Mouse (Mus musculus) hindbrain, embryonic 12.5 days (tissue): Measurements from ENCODE around the gene Larp1. TPM values are rescaled to one million over a fixed set of nuclear protein-coding genes. Genes with fewer than 3 reads are reported as not detected.
A peak's percentile ranks its signal among the peaks of the same experiment; 100 is the strongest.

ENCODE experiments used
- ATAC-seq: fragments of 200-750 bp; cut with Nextera tagmentation; 2 replicates; pipeline ENCODE4 v1.8.0; 2017; ENCODE audit warnings: moderate TSS enrichment; ENCODE audit not compliant: low FRiP score
- H3K27ac ChIP-seq: fragments of 300-500 bp; sonication (generic); 2 replicates; pipeline ENCODE4 v1.5.1; 2016; ENCODE audit warnings: mild to moderate bottlenecking
- H3K27me3 ChIP-seq: fragments of 300-500 bp; sonication (generic); 2 replicates; pipeline ENCODE4 v1.6.1; 2016; ENCODE audit warnings: mild to moderate bottlenecking
- H3K36me3 ChIP-seq: fragments of 300-500 bp; sonication (generic); 2 replicates; pipeline ENCODE4 v1.6.1; 2016; ENCODE audit warnings: mild to moderate bottlenecking
- H3K4me1 ChIP-seq: fragments of 300-500 bp; sonication (generic); 2 replicates; pipeline ENCODE4 v1.6.1; 2016
- H3K4me2 ChIP-seq: fragments of 300-500 bp; sonication (generic); replicated peaks from 2 replicates; pipeline ENCODE4 v1.6.1; 2016; ENCODE audit warnings: mild to moderate bottlenecking
- H3K4me3 ChIP-seq: fragments of 300-500 bp; sonication (generic); 2 replicates; pipeline ENCODE4 v1.5.1; 2016; ENCODE audit warnings: mild to moderate bottlenecking
- H3K9ac ChIP-seq: fragments of 300-500 bp; sonication (generic); 2 replicates; pipeline ENCODE4 v1.6.1; 2016; ENCODE audit warnings: mild to moderate bottlenecking, moderate library complexity
- H3K9me3 ChIP-seq: fragments of 300-500 bp; sonication (generic); replicated peaks from 2 replicates; pipeline ENCODE4 v1.6.1; 2016; ENCODE audit warnings: mild to moderate bottlenecking
- WGBS: fragments of 180-500 bp; shearing (Covaris S2); methylation state at CpG from one replicate; pipeline ENCODE4 v1.1.7; 2016; 5-methylcytosine and 5-hydroxymethylcytosine counted together
- polyA plus RNA-seq: library from polyadenylated mRNA; unstranded; fragments of >200 nt; fragmentation: Nextera tagmentation; extraction: Ambion mirVana; gene quantifications from 2 replicates; pipeline ENCODE4 v1.2.1, GENCODE M21; 2016

Gene Larp1
- polyA plus RNA-seq, 1 experiment from 2014 or later = 19.0 TPM

DNA sequence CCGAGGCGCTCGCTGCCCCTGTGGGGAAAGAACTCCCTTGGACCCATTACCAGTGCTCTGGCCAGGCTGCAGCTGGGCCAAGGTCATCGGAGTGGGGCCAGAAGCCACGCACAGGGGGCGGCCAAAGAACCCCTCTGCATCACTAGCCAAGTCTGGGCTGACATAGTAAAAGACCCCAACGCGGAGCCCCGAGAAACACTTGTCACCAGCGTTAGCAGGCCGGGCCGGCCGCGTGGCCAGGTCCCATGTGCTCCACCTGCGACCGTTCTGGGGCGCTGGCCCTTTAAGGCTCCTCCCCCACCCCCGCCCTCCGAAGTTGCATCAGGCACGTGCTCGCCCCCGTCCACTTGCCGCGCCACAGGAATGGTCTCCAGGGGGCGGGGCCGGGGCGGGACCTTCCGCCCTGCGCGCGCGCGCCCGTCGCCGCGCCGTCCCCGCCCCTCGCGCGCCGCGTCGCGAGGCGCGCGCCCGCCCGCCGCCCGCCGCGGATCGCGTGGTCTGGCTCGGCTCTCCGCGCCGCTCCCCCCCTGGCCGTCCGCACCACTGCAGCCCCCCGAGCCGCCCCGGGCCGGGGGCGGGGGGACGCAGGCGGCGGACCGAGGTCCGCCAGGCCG is 320 bp upstream of the Larp1 start:
- peak overlapping the region; percentile 98 for H3K4me3 ChIP-seq
- no peaks in the 10 kb centered on the region for H3K27me3 ChIP-seq
- 1% methylated on average over 53 of the region's 74 CpGs for WGBS
- peak overlapping the region; percentile 98 for H3K9ac ChIP-seq
- peak overlapping the region; percentile 92 for H3K27ac ChIP-seq
- peak; percentile 91 for ATAC-seq
- H3K36me3 ChIP-seq = no peaks in the 10 kb centered on the region
- H3K4me2 ChIP-seq = peak overlapping the region; percentile 86
- no peaks in the 10 kb centered on the region for H3K9me3 ChIP-seq
- H3K4me1 ChIP-seq = peaks cover 25% of the 10 kb centered on the region

DNA sequence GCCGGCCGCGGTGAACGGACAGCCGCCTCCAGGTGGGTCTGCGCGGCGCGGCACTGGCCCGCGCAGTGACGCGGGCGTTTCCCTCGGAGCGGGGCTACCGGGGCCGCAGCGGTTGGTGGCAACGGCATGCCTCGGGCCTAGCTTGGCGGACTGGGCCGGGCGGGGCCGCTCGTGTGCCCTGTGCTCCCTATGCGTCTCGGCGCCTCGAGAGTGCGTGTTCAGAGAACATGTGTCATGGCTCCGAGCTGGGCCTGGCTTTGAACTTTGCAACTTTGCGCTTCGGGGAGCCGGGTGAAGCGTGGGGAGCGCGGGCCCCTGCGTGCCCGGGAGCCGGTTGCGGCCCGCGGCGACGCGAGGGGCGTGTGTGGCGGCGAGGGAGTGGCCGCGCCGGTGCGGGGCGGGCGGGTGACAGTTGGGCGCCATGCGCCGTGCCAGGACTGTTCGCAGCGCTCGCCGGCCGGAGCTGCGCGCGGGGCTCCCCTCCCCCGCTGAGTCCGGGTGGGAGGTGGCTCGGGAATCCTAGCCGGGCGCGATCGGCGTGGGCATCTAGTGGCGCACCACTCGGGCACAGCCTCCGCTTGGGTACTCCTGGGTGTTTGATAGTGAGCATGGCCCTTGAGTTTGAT is 765 bp downstream of the Larp1 start:
- Histone ChIP-seq H3K27ac (peak overlapping the region; percentile 92), H3K9ac (peak overlapping the region; percentile 98), H3K4me2 (peak overlapping the region; percentile 86), H3K9me3 (no peaks in the 10 kb centered on the region), H3K36me3 (no peaks in the 10 kb centered on the region), H3K27me3 (no peaks in the 10 kb centered on the region), H3K4me1 (peaks cover 28% of the 10 kb centered on the region), H3K4me3 (peak overlapping the region; percentile 98)
- WGBS = under 1% methylated on average over 60 of the region's 78 CpGs
- ATAC-seq = peak; percentile 60

DNA sequence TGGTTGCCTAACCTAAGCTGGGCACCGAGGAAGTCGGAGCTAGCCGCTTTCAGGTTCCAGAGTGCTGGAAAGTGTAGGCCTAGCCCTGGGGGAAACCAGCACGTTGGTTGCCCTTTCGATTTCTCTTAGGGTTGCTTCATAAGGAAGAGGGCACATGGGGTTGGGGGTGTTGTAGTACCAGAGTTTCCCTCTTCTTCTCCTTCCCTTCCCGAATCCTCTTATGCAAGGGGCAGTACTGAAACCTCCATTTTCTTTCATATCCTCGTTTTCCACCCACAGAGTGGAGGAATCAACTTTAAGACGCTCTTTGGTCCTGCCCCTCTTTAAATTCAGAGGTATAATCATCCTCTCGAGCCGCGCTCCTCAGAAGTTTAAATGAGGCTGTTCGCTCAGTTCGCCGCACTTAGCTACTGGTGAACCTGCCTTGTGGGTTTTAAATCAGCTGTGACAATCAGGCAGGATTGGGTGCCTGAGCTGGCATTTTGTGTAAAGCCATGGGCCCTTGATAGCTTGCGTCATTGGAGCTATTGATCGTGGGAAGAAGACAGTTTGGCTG is 1.4 kb downstream of the Larp1 start:
- Histone ChIP-seq H3K9me3 (no peaks in the 10 kb centered on the region), H3K4me3 (peak overlapping the region; percentile 98), H3K9ac (peak overlapping the region; percentile 98), H3K4me2 (peak overlapping the region; percentile 86), H3K4me1 (peaks cover 28% of the 10 kb centered on the region), H3K27me3 (no peaks in the 10 kb centered on the region), H3K27ac (peak overlapping the region; percentile 23; the same call in 1 of the 2 replicates), H3K36me3 (no peaks in the 10 kb centered on the region)
- ATAC-seq = no peak
- 2% methylated on average over 16 of the region's 16 CpGs for WGBS

DNA sequence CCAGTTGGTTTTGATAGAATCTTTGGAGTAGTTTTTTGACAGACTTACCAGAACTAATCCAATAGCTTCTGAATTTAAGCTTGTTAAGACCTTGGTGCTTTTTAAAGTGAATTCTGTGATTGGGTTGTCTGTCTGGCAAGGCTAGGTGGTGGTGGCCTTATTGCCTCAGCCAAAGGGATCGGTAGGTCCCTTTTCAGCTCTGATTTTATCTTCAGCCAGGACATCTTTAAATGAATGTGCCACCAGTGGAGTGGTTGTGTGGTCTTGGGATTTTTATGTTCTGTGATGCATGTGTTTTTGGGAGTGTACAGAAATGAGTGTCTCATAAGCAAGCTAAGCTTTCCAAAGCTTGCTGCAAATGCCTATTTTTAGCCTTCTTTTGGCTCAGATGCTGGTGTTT is 2.1 kb downstream of the Larp1 start:
- no peak overlapping the region for H3K9ac ChIP-seq
- 72% methylated on average over 1 of the region's 1 CpGs for WGBS
- peaks cover 29% of the 10 kb centered on the region for H3K4me1 ChIP-seq
- peak overlapping the region; percentile 86 for H3K4me2 ChIP-seq
- no peaks in the 10 kb centered on the region for H3K9me3 ChIP-seq
- H3K4me3 ChIP-seq = 0 out of 2 replicates have a peak overlapping the region, but pooled peaks have one; percentile 13
- H3K36me3 ChIP-seq = no peaks in the 10 kb centered on the region
- ATAC-seq = no peak
- H3K27ac ChIP-seq = no peak overlapping the region
- no peaks in the 10 kb centered on the region for H3K27me3 ChIP-seq

DNA sequence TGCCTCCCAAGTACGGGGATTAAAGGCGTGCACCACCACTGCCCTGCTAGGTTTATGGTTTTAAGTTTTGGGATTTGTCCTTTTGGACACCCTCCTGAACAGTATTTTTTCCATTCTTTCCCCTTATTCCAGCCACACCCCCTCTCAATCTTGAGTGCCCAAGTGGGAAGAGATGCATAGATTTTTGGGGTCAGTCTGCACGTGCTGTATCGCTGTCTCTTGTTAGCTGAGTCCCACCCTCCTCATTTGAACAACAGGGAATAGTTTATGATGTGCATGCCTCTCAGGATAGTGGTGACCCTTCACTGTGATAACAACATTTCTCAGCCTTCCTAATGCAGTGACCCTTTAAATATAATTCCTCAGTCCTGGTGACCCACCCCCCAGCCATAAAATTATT is 2.9 kb downstream of the Larp1 start:
- no peak overlapping the region for H3K9ac ChIP-seq
- peaks cover 38% of the 10 kb centered on the region for H3K4me1 ChIP-seq
- no peaks in the 10 kb centered on the region for H3K36me3 ChIP-seq
- no peak overlapping the region for H3K4me3 ChIP-seq
- no peak overlapping the region for H3K4me2 ChIP-seq
- H3K27me3 ChIP-seq = no peaks in the 10 kb centered on the region
- WGBS = 80% methylated on average over 4 of the region's 4 CpGs
- ATAC-seq = no peak
- no peak overlapping the region for H3K27ac ChIP-seq
- no peaks in the 10 kb centered on the region for H3K9me3 ChIP-seq

DNA sequence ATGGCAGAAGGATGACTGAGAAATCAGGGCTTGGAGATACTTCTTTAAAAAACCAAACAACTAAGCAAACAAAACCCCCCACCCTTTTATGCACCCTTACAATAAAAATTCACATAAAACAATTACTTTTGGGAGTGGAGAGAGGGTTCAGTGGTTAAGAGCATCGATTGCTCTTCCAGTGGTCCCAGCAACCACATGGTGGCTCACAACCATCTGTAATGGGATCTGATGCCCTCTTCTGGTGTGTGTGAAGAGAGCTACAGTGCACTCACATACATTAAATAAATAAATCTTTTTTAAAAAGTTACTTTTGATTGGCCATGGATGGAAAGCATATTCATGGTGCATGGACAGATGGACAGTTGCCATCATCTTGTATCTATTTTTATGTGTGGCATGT is 3.8 kb downstream of the Larp1 start:
- peaks cover 46% of the 10 kb centered on the region for H3K4me1 ChIP-seq
- no peak overlapping the region for H3K27ac ChIP-seq
- no peak overlapping the region for H3K4me3 ChIP-seq
- H3K36me3 ChIP-seq = no peaks in the 10 kb centered on the region
- H3K27me3 ChIP-seq = no peaks in the 10 kb centered on the region
- ATAC-seq = no peak
- no peaks in the 10 kb centered on the region for H3K9me3 ChIP-seq
- no peak overlapping the region for H3K9ac ChIP-seq
- H3K4me2 ChIP-seq = no peak overlapping the region
- WGBS = 91% methylated on average over 1 of the region's 1 CpGs

DNA sequence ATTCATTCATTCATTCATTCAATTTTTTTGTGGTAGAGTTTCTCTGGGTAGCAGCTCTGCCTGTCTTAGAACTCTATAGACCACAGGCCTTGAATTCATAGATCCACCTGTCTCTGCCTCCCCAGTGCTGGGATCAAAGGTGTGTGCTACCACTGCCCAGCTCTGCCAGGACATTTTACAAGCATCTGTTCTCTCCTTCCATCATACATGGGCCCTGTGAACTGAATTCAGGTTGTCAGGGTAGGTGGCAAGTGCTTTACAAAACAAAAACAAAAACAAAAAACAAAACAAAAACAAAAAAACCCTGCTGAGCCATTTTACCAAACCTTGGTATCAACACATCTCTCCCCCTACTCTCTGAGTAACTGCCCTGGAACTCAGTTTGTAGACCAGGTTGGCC is 4.2 kb downstream of the Larp1 start:
- H3K4me3 ChIP-seq = no peak overlapping the region
- H3K27me3 ChIP-seq = no peaks in the 10 kb centered on the region
- no peak overlapping the region for H3K4me2 ChIP-seq
- no peak overlapping the region for H3K27ac ChIP-seq
- no peaks in the 10 kb centered on the region for H3K9me3 ChIP-seq
- no peaks in the 10 kb centered on the region for H3K36me3 ChIP-seq
- ATAC-seq = no peak
- peaks cover 43% of the 10 kb centered on the region for H3K4me1 ChIP-seq
- H3K9ac ChIP-seq = no peak overlapping the region

DNA sequence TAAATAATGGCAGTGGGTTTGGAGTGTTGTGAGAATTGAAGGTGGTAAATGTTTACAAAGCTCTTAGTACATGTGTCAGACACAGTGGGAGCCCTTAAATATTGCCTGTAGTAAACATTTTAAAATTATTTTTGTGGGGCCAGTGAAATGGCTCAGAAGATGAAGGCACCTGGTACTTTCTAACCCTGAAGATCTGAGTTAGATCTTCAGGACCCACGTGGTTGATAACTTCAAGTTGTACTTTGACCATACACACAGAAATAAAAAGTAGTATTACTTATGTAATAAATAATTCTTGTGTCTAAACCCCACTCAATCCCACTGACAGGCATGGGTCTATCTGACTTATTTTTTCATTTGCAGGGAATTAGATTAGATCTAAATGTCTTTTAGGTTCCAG is 5.7 kb downstream of the Larp1 start:
- Histone ChIP-seq H3K4me1 (peaks cover 43% of the 10 kb centered on the region), H3K4me2 (no peak overlapping the region), H3K9me3 (no peaks in the 10 kb centered on the region), H3K4me3 (no peak overlapping the region), H3K36me3 (no peaks in the 10 kb centered on the region), H3K9ac (no peak overlapping the region), H3K27me3 (no peaks in the 10 kb centered on the region), H3K27ac (no peak overlapping the region)
- 83% methylated on average over 1 of the region's 1 CpGs for WGBS
- no peak for ATAC-seq

DNA sequence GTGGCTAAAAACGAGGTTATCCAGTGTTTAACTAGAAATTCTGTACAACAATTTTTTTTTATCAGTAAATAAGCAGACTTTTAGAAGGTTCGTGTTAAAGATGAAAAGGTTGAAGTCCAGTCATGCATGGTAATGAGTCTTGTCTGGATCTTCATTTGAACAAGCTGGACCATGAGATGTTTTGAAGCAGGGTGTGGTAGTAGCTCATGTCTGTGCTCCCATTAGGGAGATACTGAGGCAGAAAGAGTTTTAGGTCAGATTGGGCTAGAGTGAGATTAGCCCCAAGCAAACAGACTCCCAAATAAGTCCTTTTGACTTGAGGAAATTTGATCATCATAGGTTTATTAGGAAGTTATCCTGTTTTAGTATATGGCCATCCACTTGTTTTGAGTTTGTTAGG is 6.5 kb downstream of the Larp1 start:
- ATAC-seq = no peak
- H3K4me2 ChIP-seq = no peak overlapping the region
- 80% methylated on average over 2 of the region's 2 CpGs for WGBS
- no peak overlapping the region for H3K4me3 ChIP-seq
- no peaks in the 10 kb centered on the region for H3K36me3 ChIP-seq
- no peaks in the 10 kb centered on the region for H3K9me3 ChIP-seq
- H3K27ac ChIP-seq = no peak overlapping the region
- H3K9ac ChIP-seq = no peak overlapping the region
- H3K4me1 ChIP-seq = peaks cover 40% of the 10 kb centered on the region
- no peaks in the 10 kb centered on the region for H3K27me3 ChIP-seq

DNA sequence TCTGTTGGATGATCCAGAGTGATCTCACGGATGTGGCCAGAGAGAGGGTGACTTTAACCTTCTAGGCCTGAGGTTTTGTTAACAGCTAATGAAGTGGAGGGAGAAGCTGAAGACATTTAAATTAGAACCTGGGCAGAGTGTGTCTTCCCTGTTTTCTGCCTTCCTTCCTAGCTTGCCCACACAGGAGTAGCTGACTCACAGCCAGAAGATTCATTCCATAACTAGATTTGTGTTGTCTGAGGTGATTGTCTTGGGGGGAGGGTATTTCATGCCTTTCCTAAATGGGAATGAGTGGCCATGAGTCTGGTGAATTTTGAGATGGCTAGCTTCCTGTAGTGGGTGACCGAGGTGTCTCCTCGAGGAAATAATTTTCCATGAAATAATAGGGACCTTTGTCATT is 7.5 kb downstream of the Larp1 start:
- no peak for ATAC-seq
- 63% methylated on average over 3 of the region's 3 CpGs for WGBS
- H3K27ac ChIP-seq = no peak overlapping the region

DNA sequence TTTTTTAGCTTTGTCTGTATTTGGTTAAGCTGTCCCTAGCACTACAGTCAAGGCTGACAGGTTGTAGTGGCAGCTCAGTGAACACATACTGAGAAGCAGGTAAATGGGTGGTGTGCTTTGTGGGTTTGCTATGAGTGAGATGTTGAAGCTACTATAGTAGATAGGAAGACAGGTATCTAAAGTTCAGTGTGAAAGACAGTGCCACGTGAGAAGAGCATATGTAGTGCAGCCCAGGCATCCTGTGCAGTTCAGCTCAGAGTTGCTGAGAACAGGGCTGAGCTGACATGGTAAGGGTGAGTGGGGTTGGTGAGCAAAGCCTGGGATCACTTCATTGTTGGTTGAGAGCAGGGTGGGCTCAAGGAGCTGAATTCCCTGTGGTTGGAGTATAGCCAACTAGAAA is 8.6 kb downstream of the Larp1 start:
- Histone ChIP-seq H3K27ac (no peak overlapping the region), H3K36me3 (no peaks in the 10 kb centered on the region), H3K27me3 (no peaks in the 10 kb centered on the region), H3K4me3 (no peak overlapping the region), H3K4me2 (no peak overlapping the region), H3K9me3 (no peaks in the 10 kb centered on the region), H3K4me1 (peaks cover 34% of the 10 kb centered on the region), H3K9ac (no peak overlapping the region)
- WGBS = 76% methylated on average over 1 of the region's 1 CpGs
- ATAC-seq = no peak

More for the DNA sequence above, 7.5 kb downstream of the Larp1 start:
- no peak overlapping the region for H3K4me3 ChIP-seq
- peaks cover 34% of the 10 kb centered on the region for H3K4me1 ChIP-seq
- no peak overlapping the region for H3K9ac ChIP-seq
- H3K36me3 ChIP-seq = no peaks in the 10 kb centered on the region
- H3K4me2 ChIP-seq = no peak overlapping the region
- H3K9me3 ChIP-seq = no peaks in the 10 kb centered on the region
- H3K27me3 ChIP-seq = no peaks in the 10 kb centered on the region

DNA sequence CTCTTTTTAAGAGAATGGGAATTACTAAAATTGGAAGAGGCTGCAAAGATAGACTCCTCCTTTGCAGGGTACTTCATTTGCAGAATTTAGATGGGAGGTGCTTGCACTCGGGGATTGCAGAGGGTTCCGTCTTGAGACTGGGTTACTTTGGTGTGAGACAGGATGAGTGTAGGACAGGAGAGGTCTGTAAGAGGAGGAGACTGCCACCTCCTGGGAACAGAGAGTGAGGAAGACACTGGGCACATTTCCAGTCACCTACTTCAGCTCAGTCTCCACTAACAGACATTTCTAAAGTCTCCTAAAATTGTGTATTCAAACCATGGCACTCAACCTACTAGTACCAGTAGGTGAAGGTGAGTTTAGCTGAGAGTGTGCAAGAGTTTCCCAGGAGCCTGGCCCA is 9.4 kb downstream of the Larp1 start:
- Histone ChIP-seq H3K4me2 (no peak overlapping the region), H3K4me1 (peaks cover 34% of the 10 kb centered on the region), H3K27ac (no peak overlapping the region), H3K4me3 (no peak overlapping the region), H3K27me3 (no peaks in the 10 kb centered on the region), H3K36me3 (no peaks in the 10 kb centered on the region), H3K9me3 (no peaks in the 10 kb centered on the region), H3K9ac (no peak overlapping the region)
- WGBS = 83% methylated on average over 2 of the region's 2 CpGs
- ATAC-seq = no peak

DNA sequence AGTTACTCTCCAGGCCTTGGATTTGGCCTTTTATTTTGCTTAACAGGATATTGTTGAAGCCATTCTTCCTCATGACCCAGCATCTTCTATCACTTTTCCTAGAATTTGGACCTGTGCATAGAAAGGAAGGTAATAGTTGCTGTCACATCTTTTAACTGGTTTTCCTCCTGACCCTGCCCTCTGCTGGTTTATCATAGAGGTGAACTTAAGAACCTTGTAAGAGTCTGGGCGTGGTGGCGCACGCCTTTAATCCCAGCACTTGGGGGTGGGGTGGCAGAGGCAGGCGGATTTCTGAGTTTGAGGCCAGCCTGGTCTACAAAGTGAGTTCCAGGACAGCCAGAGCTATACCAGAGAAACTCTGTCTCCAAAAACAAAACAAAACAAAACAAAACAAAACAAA is 9.8 kb downstream of the Larp1 start:
- Histone ChIP-seq H3K4me3 (no peak overlapping the region), H3K27ac (no peak overlapping the region), H3K4me1 (peaks cover 34% of the 10 kb centered on the region), H3K9ac (no peak overlapping the region), H3K9me3 (no peaks in the 10 kb centered on the region), H3K36me3 (no peaks in the 10 kb centered on the region), H3K4me2 (no peak overlapping the region), H3K27me3 (no peaks in the 10 kb centered on the region)
- no peak for ATAC-seq
- WGBS = 91% methylated on average over 4 of the region's 4 CpGs
